Mouse (Mus musculus): ENCODE measurements around the gene Pitpna. TPM values are rescaled to one million over a fixed set of nuclear protein-coding genes. Genes with fewer than 3 reads are reported as not detected.

Gene Pitpna
- polyA plus RNA-seq, 1 experiment from 2014 or later: 90.2 TPM

GRCm38 (mm10) chr11:75651426-75652221 lies 63.7 kb downstream of the Pitpna start:
- H3K36me3 ChIP-seq (ENCODE audit: control insufficient read depth, insufficient read depth): no peaks in the 10 kb centered on the region
- peak overlapping the region; percentile 88 for H3K4me2 ChIP-seq (ENCODE audit: low read length)
- H3K9ac ChIP-seq (replicated peaks; ENCODE audit: low read depth, low read length): peak overlapping the region; percentile 83
- no peaks in the 10 kb centered on the region for H3K9me3 ChIP-seq (ENCODE audit: control insufficient read depth, low read length)
- H3K4me1 ChIP-seq (replicated peaks; ENCODE audit: control insufficient read depth, insufficient read depth, low read length): peaks cover 54% of the 10 kb centered on the region
- ATAC-seq: peak; percentile 62
- H3K27me3 ChIP-seq (replicated peaks; ENCODE audit: control insufficient read depth, insufficient read depth, low read length): peaks cover 9% of the 10 kb centered on the region
- H3K4me3 ChIP-seq (replicated peaks; ENCODE audit: low read length): peak overlapping the region; percentile 70
- under 1% methylated on average over 52 of the region's 54 CpGs for WGBS
- peak overlapping the region; percentile 61; the same call in 1 of the 2 replicates for H3K27ac ChIP-seq (ENCODE audit: low read length)

GRCm38 (mm10) chr11:75652222-75652941 lies 64.5 kb downstream of the Pitpna start:
- Histone ChIP-seq H3K36me3 (ENCODE audit: control insufficient read depth, insufficient read depth) (no peaks in the 10 kb centered on the region), H3K27me3 (replicated peaks; ENCODE audit: control insufficient read depth, insufficient read depth, low read length) (peaks cover 9% of the 10 kb centered on the region), H3K27ac (ENCODE audit: low read length) (no peak overlapping the region), H3K4me3 (replicated peaks; ENCODE audit: low read length) (peak overlapping the region; percentile 70), H3K9me3 (ENCODE audit: control insufficient read depth, low read length) (no peaks in the 10 kb centered on the region), H3K4me1 (replicated peaks; ENCODE audit: control insufficient read depth, insufficient read depth, low read length) (peaks cover 54% of the 10 kb centered on the region), H3K9ac (replicated peaks; ENCODE audit: low read depth, low read length) (peak overlapping the region; percentile 83), H3K4me2 (ENCODE audit: low read length) (peak overlapping the region; percentile 88)
- WGBS: 26% methylated on average over 20 of the region's 20 CpGs
- ATAC-seq: no peak

- H3K4me1 ChIP-seq (replicated peaks; ENCODE audit: control insufficient read depth, insufficient read depth, low read length): peaks cover 47% of the 10 kb centered on the region
- peaks cover 9% of the 10 kb centered on the region for H3K27me3 ChIP-seq (replicated peaks; ENCODE audit: control insufficient read depth, insufficient read depth, low read length)
- H3K36me3 ChIP-seq (ENCODE audit: control insufficient read depth, insufficient read depth): no peaks in the 10 kb centered on the region
- ATAC-seq: no peak
- H3K4me3 ChIP-seq (replicated peaks; ENCODE audit: low read length): peak overlapping the region; percentile 53
- H3K4me2 ChIP-seq (ENCODE audit: low read length): peak overlapping the region; percentile 84
- 33% methylated on average over 14 of the region's 14 CpGs for WGBS
- H3K27ac ChIP-seq (ENCODE audit: low read length): no peak overlapping the region
- no peaks in the 10 kb centered on the region for H3K9me3 ChIP-seq (ENCODE audit: control insufficient read depth, low read length)
- no peak overlapping the region for H3K9ac ChIP-seq (replicated peaks; ENCODE audit: low read depth, low read length)
Observed at GRCm38 (mm10) chr11:75652942-75653684, 65.2 kb downstream of the Pitpna start.

- no peaks in the 10 kb centered on the region for H3K36me3 ChIP-seq (ENCODE audit: control insufficient read depth, insufficient read depth)
- WGBS: 1% methylated on average over 45 of the region's 45 CpGs
- peak overlapping the region; percentile 54 for H3K9ac ChIP-seq (replicated peaks; ENCODE audit: low read depth, low read length)
- no peaks in the 10 kb centered on the region for H3K9me3 ChIP-seq (ENCODE audit: control insufficient read depth, low read length)
- peak overlapping the region; percentile 84 for H3K4me2 ChIP-seq (ENCODE audit: low read length)
- peaks cover 42% of the 10 kb centered on the region for H3K4me1 ChIP-seq (replicated peaks; ENCODE audit: control insufficient read depth, insufficient read depth, low read length)
- ATAC-seq: peak; percentile 30
- H3K27ac ChIP-seq (ENCODE audit: low read length): no peak overlapping the region
- H3K27me3 ChIP-seq (replicated peaks; ENCODE audit: control insufficient read depth, insufficient read depth, low read length): peaks cover 9% of the 10 kb centered on the region
- H3K4me3 ChIP-seq (replicated peaks; ENCODE audit: low read length): peak overlapping the region; percentile 53
Observed at GRCm38 (mm10) chr11:75653781-75654470, 66.0 kb downstream of the Pitpna start.

- 47% methylated on average over 25 of the region's 25 CpGs for WGBS
- ATAC-seq: no peak
- peaks cover 42% of the 10 kb centered on the region for H3K4me1 ChIP-seq (replicated peaks; ENCODE audit: control insufficient read depth, insufficient read depth, low read length)
- no peaks in the 10 kb centered on the region for H3K36me3 ChIP-seq (ENCODE audit: control insufficient read depth, insufficient read depth)
- peaks cover 9% of the 10 kb centered on the region for H3K27me3 ChIP-seq (replicated peaks; ENCODE audit: control insufficient read depth, insufficient read depth, low read length)
- no peaks in the 10 kb centered on the region for H3K9me3 ChIP-seq (ENCODE audit: control insufficient read depth, low read length)
- 0 out of 2 replicates have a peak overlapping the region, but pooled peaks have one; percentile 8 for H3K9ac ChIP-seq (replicated peaks; ENCODE audit: low read depth, low read length)
- peak overlapping the region; percentile 53 for H3K4me3 ChIP-seq (replicated peaks; ENCODE audit: low read length)
- H3K27ac ChIP-seq (ENCODE audit: low read length): no peak overlapping the region
- peak overlapping the region; percentile 84 for H3K4me2 ChIP-seq (ENCODE audit: low read length)
Observed at GRCm38 (mm10) chr11:75654471-75655390, 66.8 kb downstream of the Pitpna start.

GRCm38 (mm10) chr11:75655621-75656545 lies 68.0 kb downstream of the Pitpna start:
- peaks cover 41% of the 10 kb centered on the region for H3K4me1 ChIP-seq (replicated peaks; ENCODE audit: control insufficient read depth, insufficient read depth, low read length)
- no peaks in the 10 kb centered on the region for H3K9me3 ChIP-seq (ENCODE audit: control insufficient read depth, low read length)
- H3K4me3 ChIP-seq (replicated peaks; ENCODE audit: low read length): peak overlapping the region; percentile 74
- peaks cover 9% of the 10 kb centered on the region for H3K27me3 ChIP-seq (replicated peaks; ENCODE audit: control insufficient read depth, insufficient read depth, low read length)
- peak overlapping the region; percentile 77 for H3K9ac ChIP-seq (replicated peaks; ENCODE audit: low read depth, low read length)
- peaks cover 2% of the 10 kb centered on the region; the same call in 1 of the 2 replicates for H3K36me3 ChIP-seq (ENCODE audit: control insufficient read depth, insufficient read depth)
- 1% methylated on average over 75 of the region's 78 CpGs for WGBS
- peak; percentile 37; the same call in 1 of the 2 replicates for ATAC-seq
- H3K4me2 ChIP-seq (ENCODE audit: low read length): peak overlapping the region; percentile 99
- H3K27ac ChIP-seq (ENCODE audit: low read length): no peak overlapping the region

- Histone ChIP-seq H3K4me3 (replicated peaks; ENCODE audit: low read length) (peak overlapping the region; percentile 74), H3K9me3 (ENCODE audit: control insufficient read depth, low read length) (no peaks in the 10 kb centered on the region), H3K36me3 (ENCODE audit: control insufficient read depth, insufficient read depth) (peaks cover 2% of the 10 kb centered on the region; the same call in 1 of the 2 replicates), H3K4me1 (replicated peaks; ENCODE audit: control insufficient read depth, insufficient read depth, low read length) (peaks cover 34% of the 10 kb centered on the region), H3K9ac (replicated peaks; ENCODE audit: low read depth, low read length) (peak overlapping the region; percentile 77; the same call in 1 of the 2 replicates), H3K4me2 (ENCODE audit: low read length) (peak overlapping the region; percentile 99), H3K27me3 (replicated peaks; ENCODE audit: control insufficient read depth, insufficient read depth, low read length) (peaks cover 9% of the 10 kb centered on the region), H3K27ac (ENCODE audit: low read length) (no peak overlapping the region)
- 64% methylated on average over 20 of the region's 20 CpGs for WGBS
- ATAC-seq: no peak
Observed at GRCm38 (mm10) chr11:75656621-75657590, 69.0 kb downstream of the Pitpna start.

Measured in forebrain, embryonic 16.5 days (tissue).